Mouse (Mus musculus) brown adipose tissue, adult 24 weeks (tissue): ENCODE measurements around the gene Slc24a2. TPM values are rescaled to one million over a fixed set of nuclear protein-coding genes. Genes with fewer than 3 reads are reported as not detected.

ENCODE experiments used
- H3K27ac ChIP-seq: fragments of 200-500 bp; replicated peaks from 2 replicates; pipeline ENCODE4 v1.5.1; 2012; ENCODE audit warnings: low read depth, mild to moderate bottlenecking, low read length
- H3K4me1 ChIP-seq: fragments of 200-500 bp; 2 replicates; pipeline ENCODE4 v1.6.1; 2012; ENCODE audit warnings: low read length, mixed read lengths; ENCODE audit not compliant: control insufficient read depth, insufficient read depth, insufficient read length
- H3K4me3 ChIP-seq: fragments of 200-500 bp; 2 replicates; pipeline ENCODE4 v1.5.1; 2012; ENCODE audit warnings: low read depth, mild to moderate bottlenecking, low read length, moderate library complexity; ENCODE audit not compliant: insufficient read depth
- polyA plus RNA-seq: library from polyadenylated mRNA; stranded (reverse); fragments of >200 nt; gene quantifications from 2 replicates; pipeline ENCODE4 v1.2.4, GENCODE M21; 2012; ENCODE audit not compliant: missing spikeins, insufficient read depth, insufficient read length

Slc24a2 gene
- polyA plus RNA-seq, 1 experiment, result not detected

- H3K27ac ChIP-seq, result no peak overlapping the region
- H3K4me1 ChIP-seq, result no peaks in the 10 kb centered on the region
- no peak overlapping the region for H3K4me3 ChIP-seq
Observed at GRCm38 (mm10) chr4:86992470-86992869, 237.8 kb downstream of the Slc24a2 start.

GRCm38 (mm10) chr4:86989301-86989700 is 241.0 kb downstream of the Slc24a2 start:
- H3K4me1 ChIP-seq, result no peaks in the 10 kb centered on the region
- H3K27ac ChIP-seq, result no peak overlapping the region
- no peak overlapping the region for H3K4me3 ChIP-seq

DNA sequence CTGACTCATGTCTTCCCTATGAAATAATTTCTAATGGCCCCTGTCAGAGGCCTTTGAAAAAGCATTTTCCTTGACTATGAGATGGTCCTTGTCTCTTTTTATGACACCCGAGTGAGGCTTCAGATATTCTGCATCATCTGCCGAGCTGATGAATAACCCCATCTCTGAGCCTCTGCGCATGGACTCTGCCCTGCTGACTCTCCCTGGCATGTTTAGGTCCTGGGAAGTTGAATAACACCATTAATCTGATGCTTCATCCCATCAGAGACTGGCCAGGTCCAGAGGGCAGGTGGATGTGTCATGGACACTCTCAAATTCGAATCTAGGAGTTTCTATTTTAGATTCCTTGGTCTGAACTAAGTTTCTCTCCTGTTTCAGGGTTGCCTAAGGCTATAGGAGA is 242.4 kb downstream of the Slc24a2 start:
- no peak overlapping the region for H3K4me3 ChIP-seq
- no peaks in the 10 kb centered on the region for H3K4me1 ChIP-seq
- no peak overlapping the region for H3K27ac ChIP-seq

- Histone ChIP-seq H3K4me3 (no peak overlapping the region), H3K27ac (no peak overlapping the region), H3K4me1 (no peaks in the 10 kb centered on the region)
Observed at GRCm38 (mm10) chr4:86977272-86977671, 253.0 kb downstream of the Slc24a2 start.

DNA sequence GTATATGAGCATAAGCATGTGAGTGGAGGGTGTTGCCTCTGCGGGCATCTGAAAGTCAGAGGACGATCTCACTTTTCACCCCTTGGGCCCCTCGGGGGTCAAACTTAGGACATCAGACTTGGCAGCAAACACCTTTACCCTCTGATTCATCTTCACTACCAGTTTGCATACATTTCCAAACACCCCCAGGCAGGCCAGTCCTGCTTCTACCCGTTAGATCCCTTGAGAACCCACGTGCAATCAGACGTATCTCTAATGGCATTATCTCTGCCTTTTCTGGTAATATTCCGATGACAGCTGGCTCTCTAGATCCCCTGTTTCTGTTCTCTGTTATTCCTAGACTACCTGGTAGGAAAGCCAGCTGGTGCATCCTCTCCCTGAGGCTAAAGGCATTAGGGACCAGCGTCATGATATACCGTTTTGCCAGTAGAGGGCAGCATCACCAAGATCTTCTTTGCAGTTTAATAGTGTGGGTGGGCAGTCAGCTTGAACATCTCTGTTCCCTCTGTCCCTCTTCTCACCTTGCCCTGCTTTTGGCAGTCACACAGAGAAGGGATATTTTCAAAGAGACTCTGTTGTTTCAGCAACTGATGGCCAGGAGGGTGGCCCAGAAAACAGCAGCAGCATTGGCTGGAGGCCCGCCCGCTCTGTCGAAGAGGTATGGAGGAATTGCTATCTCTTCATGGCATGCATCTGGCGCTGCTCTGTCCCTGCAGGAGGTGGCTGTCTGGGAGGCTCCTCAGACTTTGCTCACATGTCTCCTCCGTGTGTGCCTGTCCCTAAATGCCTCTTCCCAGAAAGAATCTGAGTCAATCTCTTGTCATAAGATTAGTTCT is 272.5 kb downstream of the Slc24a2 start:
- no peak overlapping the region for H3K4me3 ChIP-seq
- no peak overlapping the region for H3K27ac ChIP-seq
- no peaks in the 10 kb centered on the region for H3K4me1 ChIP-seq

DNA sequence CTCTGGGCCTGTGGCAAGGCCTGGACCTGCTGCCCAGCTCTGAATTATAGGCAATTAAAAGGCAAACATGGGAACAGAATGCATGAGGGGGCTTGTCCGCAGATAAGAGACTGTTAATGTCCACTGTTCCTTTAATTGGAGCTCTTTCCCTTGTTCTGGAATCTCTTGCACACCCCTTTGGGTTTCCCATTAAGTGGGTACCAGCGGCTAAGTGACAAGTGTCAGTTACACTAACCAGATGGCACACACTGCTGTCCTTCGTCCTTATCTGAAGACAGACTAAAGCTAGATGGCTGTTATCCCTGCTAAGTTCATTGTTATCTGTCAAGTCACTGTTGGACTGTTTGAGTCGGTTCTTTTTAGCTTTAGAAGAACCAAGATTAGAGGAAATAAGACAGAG is 274.8 kb downstream of the Slc24a2 start:
- Histone ChIP-seq H3K27ac (no peak overlapping the region), H3K4me3 (no peak overlapping the region), H3K4me1 (no peaks in the 10 kb centered on the region)

DNA sequence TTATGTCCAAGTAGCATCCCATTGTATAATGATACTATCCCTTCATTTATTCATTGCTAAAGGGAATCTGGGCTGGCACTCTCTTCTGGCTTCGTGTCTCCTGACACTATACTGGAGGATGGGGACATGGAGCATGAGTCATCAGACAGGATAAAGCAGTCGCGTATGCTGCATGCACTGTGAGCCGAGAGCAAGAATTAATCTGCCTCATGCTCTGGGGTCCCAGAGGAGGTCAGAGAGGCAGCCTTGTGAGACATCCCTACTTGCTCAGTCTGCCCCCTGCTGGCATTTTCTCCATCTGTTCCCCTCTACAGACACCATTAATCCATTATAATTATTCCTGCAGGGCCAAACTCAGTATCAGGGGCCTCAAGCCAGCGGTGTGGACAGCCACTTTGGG is 276.8 kb downstream of the Slc24a2 start:
- no peak overlapping the region for H3K4me3 ChIP-seq
- H3K4me1 ChIP-seq, result no peaks in the 10 kb centered on the region
- no peak overlapping the region for H3K27ac ChIP-seq

GRCm38 (mm10) chr4:86948794-86949193 is 281.5 kb downstream of the Slc24a2 start:
- Histone ChIP-seq H3K4me3 (no peak overlapping the region), H3K27ac (no peak overlapping the region), H3K4me1 (no peaks in the 10 kb centered on the region)

DNA sequence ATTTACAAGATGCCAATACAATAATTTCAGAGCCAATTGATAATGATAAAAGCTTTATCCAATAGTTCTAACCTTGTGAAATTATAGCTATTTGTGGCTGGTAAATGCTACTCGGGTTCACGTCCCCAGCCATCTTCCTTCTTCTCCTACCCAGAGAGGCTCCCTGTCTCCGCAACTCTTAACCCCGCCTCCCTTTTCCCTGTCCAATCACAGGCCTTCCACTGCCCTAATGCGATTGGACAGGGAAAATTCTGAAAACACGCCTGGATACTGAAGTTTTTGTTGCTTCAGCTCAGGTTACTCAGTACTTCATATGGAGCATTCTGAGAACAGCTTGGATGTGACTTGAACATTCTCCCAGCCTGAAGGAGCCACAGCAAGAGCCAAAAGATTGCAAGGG is 287.0 kb downstream of the Slc24a2 start:
- Histone ChIP-seq H3K27ac (no peak overlapping the region), H3K4me3 (no peak overlapping the region), H3K4me1 (no peaks in the 10 kb centered on the region)

GRCm38 (mm10) chr4:86942656-86943055 is 287.6 kb downstream of the Slc24a2 start:
- H3K4me1 ChIP-seq, result no peaks in the 10 kb centered on the region
- H3K4me3 ChIP-seq, result no peak overlapping the region
- H3K27ac ChIP-seq, result no peak overlapping the region

DNA sequence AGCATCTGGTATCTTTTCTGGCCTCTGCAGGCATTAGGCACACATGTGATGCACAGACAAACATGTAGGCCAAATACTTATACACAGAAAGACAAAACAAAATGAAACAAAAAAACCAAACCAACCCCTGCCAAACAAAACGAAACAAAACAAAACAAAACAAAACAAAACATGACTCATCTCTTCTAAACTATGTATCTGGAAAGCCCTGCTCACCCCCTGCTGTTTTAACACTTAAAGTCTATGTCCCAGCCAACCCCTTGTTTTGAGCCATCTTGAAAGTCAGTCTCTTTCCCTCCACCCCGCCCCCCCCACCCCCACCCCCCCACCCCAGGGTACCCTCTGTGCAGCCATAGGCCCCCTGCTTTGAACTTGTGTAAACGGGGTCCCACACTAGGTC is 293.6 kb downstream of the Slc24a2 start:
- no peak overlapping the region for H3K4me3 ChIP-seq
- no peak overlapping the region for H3K27ac ChIP-seq
- H3K4me1 ChIP-seq, result no peaks in the 10 kb centered on the region

- Histone ChIP-seq H3K4me1 (no peaks in the 10 kb centered on the region), H3K27ac (no peak overlapping the region), H3K4me3 (no peak overlapping the region)
Observed at GRCm38 (mm10) chr4:86936217-86936616, 294.1 kb downstream of the Slc24a2 start.
